Mouse (Mus musculus): ENCODE results near the gene Dlk2.
A peak's percentile ranks its signal among the peaks of the same experiment; 100 is the strongest.

Gene Dlk2

GRCm38 (mm10) chr17:46273803-46274236 lies 23.4 kb upstream of the Dlk2 start:
- no peak for DNase-seq (ENCODE audit: low spot score)

- DNase-seq (ENCODE audit: low spot score): no peak
Observed at GRCm38 (mm10) chr17:46274465-46274864, 22.8 kb upstream of the Dlk2 start.

DNA sequence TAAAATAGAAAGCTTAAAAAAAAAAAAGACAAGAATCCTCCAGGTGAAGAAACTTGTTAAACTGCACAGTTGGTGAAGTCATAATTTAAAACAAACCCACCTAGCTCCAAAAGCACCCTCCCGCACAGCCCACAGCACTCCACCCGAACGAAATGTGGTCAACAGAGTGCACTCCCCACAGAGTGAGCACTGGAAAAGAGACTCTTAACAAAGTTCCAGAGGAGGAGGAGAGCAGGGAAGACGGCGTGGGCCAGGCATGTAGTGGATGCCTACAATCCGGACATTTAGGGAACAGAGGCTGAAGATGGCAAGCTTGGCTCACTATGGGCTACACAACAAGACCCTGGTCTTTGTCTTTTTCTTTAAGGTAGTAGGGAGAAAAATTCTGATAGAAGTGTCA lies 22.2 kb upstream of the Dlk2 start:
- no peak for DNase-seq (ENCODE audit: low spot score)

- no peak for DNase-seq (ENCODE audit: low spot score)
Observed at GRCm38 (mm10) chr17:46275506-46275905, 21.7 kb upstream of the Dlk2 start.

DNA sequence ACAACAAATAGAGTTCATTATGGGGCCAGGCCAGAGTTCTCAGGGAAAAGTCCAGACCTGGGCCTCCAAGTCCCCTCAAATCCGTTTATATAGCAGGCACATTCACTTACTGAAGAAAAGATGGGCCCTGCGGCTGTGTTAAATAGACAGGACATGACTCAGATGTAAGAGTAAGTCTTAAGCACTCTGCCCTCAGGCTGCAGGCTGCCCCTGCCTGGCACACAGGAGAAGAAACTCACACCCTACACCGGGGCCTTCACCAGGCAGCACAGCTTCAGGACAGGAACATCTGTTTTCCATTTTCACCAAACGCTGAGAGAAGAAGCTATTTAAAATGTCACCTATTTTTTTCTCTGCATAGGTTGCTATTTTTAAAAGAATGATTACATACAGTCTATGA lies 19.6 kb upstream of the Dlk2 start:
- no peak for DNase-seq (ENCODE audit: low spot score)

DNA sequence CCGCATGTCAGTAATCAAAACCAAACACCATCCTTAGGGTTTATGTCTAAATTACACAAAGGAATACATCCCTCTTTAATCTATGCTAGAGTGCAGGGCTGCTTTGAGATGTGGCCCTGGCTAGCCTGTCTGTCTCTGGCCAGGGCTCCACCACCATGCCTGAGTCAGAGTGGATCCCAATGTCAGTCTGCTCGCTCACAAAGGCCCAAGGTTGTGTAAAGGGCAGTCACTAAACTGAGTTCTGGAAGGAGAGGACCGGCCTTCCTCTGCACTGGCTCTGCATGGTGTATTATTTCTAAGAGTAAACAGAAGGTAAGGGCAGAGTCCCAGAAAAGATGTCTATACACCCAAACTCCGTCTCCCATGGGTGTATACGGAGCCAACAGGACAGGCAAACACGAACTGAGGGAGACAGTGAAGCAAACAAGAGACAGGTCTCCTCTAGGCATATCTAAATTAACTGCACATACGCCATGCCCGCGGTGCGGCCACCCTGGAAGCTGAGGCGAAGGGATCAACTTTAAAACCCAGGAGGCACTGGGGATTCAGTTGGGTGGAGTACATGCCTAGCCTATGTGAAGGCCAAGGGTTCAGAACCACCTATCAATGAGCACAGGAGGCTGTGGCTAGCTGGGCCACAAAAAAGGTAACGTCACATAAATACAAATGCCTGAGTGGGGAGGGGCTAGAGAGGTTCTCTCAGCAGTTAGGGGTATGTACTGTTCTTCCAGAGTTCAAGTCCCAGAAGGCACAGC lies 19.0 kb upstream of the Dlk2 start:
- DNase-seq (ENCODE audit: low spot score): no peak

GRCm38 (mm10) chr17:46282483-46283123 lies 14.6 kb upstream of the Dlk2 start, which contains the start of gene Tjap1:
Gene Tjap1, minus strand, starts transcription at chr17:46283026.
- DNase-seq (ENCODE audit: low spot score): peak; percentile 82

GRCm38 (mm10) chr17:46283140-46283539 lies 14.1 kb upstream of the Dlk2 start:
- DNase-seq (ENCODE audit: low spot score): no peak

GRCm38 (mm10) chr17:46283911-46284310 lies 13.3 kb upstream of the Dlk2 start:
- DNase-seq (ENCODE audit: low spot score): no peak

GRCm38 (mm10) chr17:46284653-46285052 lies 12.6 kb upstream of the Dlk2 start:
- DNase-seq (ENCODE audit: low spot score): no peak

DNA sequence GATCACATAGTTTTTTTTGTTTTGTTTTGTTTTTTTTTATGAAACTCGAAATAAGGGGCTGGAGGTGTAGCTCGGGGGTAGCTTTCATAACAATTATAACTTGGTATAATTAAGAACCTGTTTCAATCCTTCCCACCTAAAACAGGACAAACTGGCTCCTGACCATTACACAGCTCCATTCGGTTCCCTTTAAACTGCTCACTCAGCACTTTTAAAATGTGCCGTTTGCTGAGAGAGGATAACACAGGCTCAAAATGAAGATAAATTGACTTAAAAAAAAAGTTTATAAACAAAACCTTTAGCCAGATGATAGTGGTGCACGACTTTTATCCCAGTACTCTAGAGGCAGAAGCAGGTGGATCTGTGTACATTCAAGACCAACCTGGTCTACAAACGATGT lies 11.8 kb upstream of the Dlk2 start:
- no peak for DNase-seq (ENCODE audit: low spot score)

- peak; percentile 47 for DNase-seq (ENCODE audit: low spot score)
Observed at GRCm38 (mm10) chr17:46287678-46288095, 9.5 kb upstream of the Dlk2 start.

DNA sequence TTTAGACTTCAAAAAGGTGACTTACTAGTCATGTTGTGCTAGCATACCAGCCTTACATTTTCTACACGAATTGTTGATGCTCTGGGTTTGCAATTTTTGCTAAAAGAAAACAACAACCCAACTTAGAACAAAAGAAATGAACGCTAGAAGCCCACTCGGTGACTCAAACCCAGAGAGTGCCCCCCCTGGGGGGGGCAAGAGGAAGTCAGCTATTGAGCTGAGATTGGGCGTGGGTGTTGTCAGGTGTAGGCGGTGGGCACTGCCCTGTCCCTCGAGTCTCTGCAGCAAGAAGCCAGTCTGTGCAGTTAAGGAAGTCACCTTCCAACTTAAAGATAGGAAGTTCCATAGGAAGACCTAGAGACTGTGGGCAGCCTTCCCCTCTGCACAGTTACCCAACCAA lies 620 bp upstream of the Dlk2 start:
- no peak for DNase-seq (ENCODE audit: low spot score)

DNA sequence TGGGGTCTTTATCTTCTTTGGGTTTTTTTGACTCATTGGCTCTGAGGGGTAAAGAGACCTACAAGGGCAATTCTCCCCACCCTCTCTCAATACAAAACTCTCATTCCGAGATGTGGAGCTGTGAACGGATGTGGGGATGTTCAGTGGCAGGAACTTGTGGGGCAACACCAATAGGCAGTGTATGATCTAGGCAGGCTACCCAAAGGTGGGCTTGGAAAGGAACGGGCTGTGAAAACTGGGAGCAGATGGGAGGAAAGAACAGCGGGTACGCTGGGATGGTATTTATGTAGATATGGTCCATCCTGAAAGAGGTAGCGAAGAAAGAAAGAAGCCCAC lies 225 bp upstream of the Dlk2 start:
- no peak for DNase-seq (ENCODE audit: low spot score)

DNA sequence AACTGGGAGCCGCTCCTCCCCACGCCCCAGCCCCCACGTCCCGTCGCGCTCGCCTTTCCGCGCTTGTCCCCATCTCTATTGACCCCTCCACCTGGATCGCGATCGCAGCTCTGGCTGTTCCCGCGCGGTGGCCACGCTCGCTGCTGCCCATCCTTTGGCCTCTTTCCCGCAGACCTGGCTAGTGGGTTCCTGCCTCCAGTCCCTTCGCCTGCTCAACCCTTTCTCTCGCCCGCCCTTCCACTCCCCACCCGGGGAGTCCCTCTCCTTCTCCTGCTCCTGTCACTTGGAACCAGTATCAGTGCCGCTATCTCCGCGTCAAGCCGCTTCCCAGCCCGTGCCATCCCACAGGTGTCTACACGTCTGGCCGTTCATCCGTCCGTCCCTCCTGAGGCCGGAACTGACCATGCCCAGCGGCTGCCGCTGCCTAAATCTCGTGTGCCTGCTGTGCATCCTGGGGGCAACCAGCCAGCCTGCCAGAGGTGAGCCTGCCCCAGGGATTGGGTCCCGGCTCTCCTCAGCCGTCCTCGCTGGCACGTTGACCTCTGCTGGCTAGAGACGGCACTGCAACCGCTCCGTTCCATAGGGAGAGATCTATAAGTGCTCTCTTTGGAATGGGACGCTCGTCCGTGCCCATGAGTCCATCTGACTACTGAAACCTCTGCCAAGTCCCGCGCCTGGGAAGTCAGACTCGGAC lies 1.1 kb downstream of the Dlk2 start:
- peak; percentile 74 for DNase-seq (ENCODE audit: low spot score)

DNA sequence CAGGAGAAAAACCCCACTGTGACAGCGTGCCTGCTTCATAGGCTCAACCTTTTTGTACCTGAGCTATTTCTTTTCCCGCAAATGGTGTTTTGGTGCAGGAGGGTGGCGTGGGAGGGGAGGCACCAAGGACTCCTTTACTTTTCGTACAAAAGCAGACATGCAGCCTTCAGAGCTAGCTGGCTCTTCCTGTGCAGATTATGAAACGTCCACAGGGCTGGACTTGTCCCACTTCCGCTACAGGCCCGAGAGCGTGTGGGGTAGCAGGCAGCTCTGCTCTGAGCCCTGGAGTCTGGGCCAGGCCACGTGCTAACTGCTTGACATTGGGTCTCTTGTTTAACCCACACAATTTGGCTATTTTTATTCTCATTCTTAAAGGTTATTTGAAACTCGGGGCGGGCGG lies 4.7 kb downstream of the Dlk2 start:
- no peak for DNase-seq (ENCODE audit: low spot score)

DNA sequence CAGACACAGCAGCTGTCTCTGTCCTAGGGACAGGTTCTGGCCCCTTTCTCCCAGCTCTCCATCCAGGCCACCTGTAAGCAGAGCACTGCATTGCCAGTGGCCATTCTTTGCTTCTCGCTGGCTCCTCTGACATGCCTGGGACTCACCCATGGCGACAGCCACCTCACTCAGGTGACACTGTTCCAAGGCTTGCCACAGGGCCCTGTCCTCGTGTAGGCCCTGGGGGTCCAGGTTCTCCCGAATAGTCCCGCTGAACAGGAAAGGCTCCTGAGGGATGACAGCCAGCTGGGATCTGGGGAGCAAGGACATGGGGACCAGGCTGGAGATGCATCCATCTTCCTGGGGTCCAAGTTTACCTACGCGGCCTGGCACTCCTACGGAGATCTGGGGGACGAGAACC lies 7.0 kb downstream of the Dlk2 start:
- DNase-seq (ENCODE audit: low spot score): no peak

- DNase-seq (ENCODE audit: low spot score): no peak
Observed at GRCm38 (mm10) chr17:46306956-46307355, 9.7 kb downstream of the Dlk2 start.

DNA sequence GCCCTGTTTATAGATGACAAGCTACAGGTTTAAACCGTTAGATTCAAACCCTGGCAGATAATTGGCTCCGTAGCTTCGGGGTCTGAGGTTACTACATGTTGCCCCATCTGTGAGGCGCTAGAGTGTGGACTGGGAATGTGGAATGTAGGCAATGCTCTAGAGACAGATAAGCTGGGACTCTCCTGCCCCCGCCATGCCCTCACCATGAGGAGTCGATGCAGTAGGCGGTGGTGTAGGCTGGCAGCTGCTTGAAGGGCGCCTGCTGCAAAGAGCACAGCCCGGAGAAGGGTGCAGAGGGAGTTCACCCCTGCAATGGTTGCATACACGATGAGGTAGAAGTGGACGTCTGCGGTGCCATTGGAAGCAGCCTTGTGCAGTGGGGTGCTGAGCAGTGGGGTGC lies 12.6 kb downstream of the Dlk2 start:
- no peak for DNase-seq (ENCODE audit: low spot score)

GRCm38 (mm10) chr17:46310515-46310914 lies 13.3 kb downstream of the Dlk2 start:
- DNase-seq (ENCODE audit: low spot score): no peak

DNA sequence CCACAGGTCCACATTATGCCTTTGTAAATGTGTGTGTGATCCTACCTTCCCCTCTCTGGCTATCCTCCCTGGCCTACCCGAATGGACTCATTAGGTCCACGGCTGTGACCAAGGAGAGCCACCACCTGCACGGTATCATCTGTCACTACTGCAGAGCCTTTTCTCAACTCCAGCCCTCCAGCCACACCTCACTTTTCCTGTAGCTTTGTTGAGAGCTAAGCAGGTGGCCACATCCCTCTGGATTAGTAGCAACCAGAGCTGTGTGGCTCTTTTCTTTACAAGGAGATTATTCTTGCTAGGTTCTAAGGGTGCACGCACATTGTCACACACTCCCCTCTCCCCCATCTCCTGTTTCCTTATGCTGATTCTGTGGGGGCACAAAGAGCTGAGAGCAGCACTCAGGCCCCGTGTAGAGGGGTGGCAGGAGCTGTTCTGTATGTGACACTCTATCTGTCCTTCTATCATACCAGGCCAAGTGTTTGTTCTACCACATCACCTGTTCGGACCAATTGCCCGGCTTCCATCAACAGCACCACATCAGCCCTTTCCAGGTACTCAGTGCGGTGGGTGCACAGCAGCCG lies 16.0 kb downstream of the Dlk2 start:
- DNase-seq (ENCODE audit: low spot score): no peak

- no peak for DNase-seq (ENCODE audit: low spot score)
Observed at GRCm38 (mm10) chr17:46315813-46316212, 18.6 kb downstream of the Dlk2 start.

- DNase-seq (ENCODE audit: low spot score): no peak
Observed at GRCm38 (mm10) chr17:46320492-46320891, 23.3 kb downstream of the Dlk2 start.

Measured in ovary, postnatal 14 days (tissue).